8 mouse cellular contexts compared by ENCODE assay signal in the genomic region with DNA sequence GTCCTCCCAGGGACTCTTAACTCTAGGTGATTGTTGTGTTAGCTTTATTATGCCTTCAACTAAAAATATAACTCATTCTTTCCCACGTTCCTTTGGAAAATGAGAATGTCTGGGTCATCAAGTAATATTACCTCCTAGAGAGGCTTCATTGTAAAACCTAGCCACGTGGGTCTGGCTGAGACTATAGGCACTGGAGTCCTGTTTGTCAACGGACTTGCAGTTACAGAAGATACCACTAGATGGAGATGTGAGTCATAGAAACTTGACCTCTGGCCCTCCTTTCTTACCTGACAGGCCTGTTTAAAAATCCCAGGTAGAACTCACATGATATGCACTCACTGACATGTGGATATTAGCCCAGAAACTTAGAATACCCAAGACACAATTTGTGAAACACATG.
A peak's percentile ranks its signal among the peaks of the same experiment; 100 is the strongest.
DNase-seq lines count a peak whose midpoint lies in the region; ATAC-seq and TF ChIP-seq lines count a peak whose summit lies in the region.

No protein-coding gene starts in this region.

- 2% methylated on average over 3 of the region's 3 CpGs for WGBS in liver, embryonic 14.5 days (ENCODE audit: insufficient replicate concordance)
- 15% methylated on average over 3 of the region's 3 CpGs for WGBS in embryonic facial prominence, embryonic 15.5 days

- no peak for TF ChIP-seq EP300 in liver, embryonic 14.5 days (IDR thresholded peaks at IDR 0.05; ENCODE audit: low read depth)

- H3K36me3 ChIP-seq in liver, embryonic 14.5 days (replicated peaks; ENCODE audit: control insufficient read depth, insufficient read depth, low read depth): no peaks in the 10 kb centered on the region
- no peaks in the 10 kb centered on the region for H3K36me3 ChIP-seq in embryonic facial prominence, embryonic 15.5 days

- peak; percentile 68 for TF ChIP-seq CTCF in liver, embryonic 14.5 days (IDR thresholded peaks at IDR 0.05; ENCODE audit: low read depth)

- H3K9ac ChIP-seq in liver, embryonic 14.5 days (replicated peaks): no peak overlapping the region
- H3K9ac ChIP-seq in embryonic facial prominence, embryonic 15.5 days: no peak overlapping the region

- ATAC-seq in cerebellum, adult (ENCODE audit: insufficient number of reproducible peaks, low FRiP score, low TSS enrichment): no peak
- no peak for ATAC-seq in liver, embryonic 14.5 days (ENCODE audit: insufficient read depth)
- no peak for ATAC-seq in embryonic facial prominence, embryonic 15.5 days (ENCODE audit: insufficient number of reproducible peaks, low FRiP score, low TSS enrichment, low read depth)

- no peaks in the 10 kb centered on the region for H3K27me3 ChIP-seq in liver, embryonic 14.5 days (ENCODE audit: control insufficient read depth, insufficient read depth, low read length)
- H3K27me3 ChIP-seq in embryonic facial prominence, embryonic 15.5 days: no peaks in the 10 kb centered on the region

- H3K9me3 ChIP-seq in liver, embryonic 14.5 days (ENCODE audit: control insufficient read depth, low read length): no peaks in the 10 kb centered on the region
- no peaks in the 10 kb centered on the region for H3K9me3 ChIP-seq in embryonic facial prominence, embryonic 15.5 days (replicated peaks)

- H3K4me1 ChIP-seq in liver, embryonic 14.5 days (replicated peaks; ENCODE audit: control insufficient read depth in 2 of 2, insufficient read depth in 2 of 2, low read length in 1 of 2): no peaks in the 10 kb centered on the region
- peaks cover 9% of the 10 kb centered on the region for H3K4me1 ChIP-seq in embryonic facial prominence, embryonic 15.5 days

- no peak overlapping the region for H3K27ac ChIP-seq in liver, embryonic 14.5 days
- peak overlapping the region; percentile 69; the same call in 1 of the 2 replicates for H3K27ac ChIP-seq in embryonic facial prominence, embryonic 15.5 days (replicated peaks)

- H3K4me3 ChIP-seq in liver, embryonic 14.5 days (ENCODE audit: insufficient read depth in 1 of 2, low read depth in 2 of 2, low read length in 2 of 2): no peak overlapping the region
- no peak overlapping the region for H3K4me3 ChIP-seq in embryonic facial prominence, embryonic 15.5 days (replicated peaks)

- H3K4me2 ChIP-seq in liver, embryonic 14.5 days (ENCODE audit: low read depth): no peak overlapping the region
- H3K4me2 ChIP-seq in embryonic facial prominence, embryonic 15.5 days (replicated peaks): no peak overlapping the region

- DNase-seq in cerebellum, adult 9-10 months: peak; percentile 23
- DNase-seq in liver, embryonic 14.5 days (ENCODE audit: low read depth in 3 of 3, low spot score in 3 of 3): peak; percentile 23 to 41 (median 37)
- no peak for DNase-seq in liver
- peak; percentile 67 for DNase-seq in retina, postnatal 1 day
- DNase-seq in gastrocnemius, postnatal 4 days (ENCODE audit: low spot score in 2 of 2): no peak
- no peak for DNase-seq in testis, postnatal 10 days (ENCODE audit: low spot score)

Comparison
In these comparisons a context has a peak if more than half of its experiments do, and no peak if none do; other contexts are left out.
1. DNase-seq: peak in cerebellum, adult 9-10 months (single experiment), liver, embryonic 14.5 days (3 of 3) and retina, postnatal 1 day (single experiment); none in liver (single experiment), gastrocnemius, postnatal 4 days (0 of 2) and testis, postnatal 10 days (single experiment).